Mouse (Mus musculus) liver, adult (tissue): Measurements from ENCODE around the gene Cdh5.

Source experiments
- GATA4 ChIP-seq: IDR thresholded peaks from 2 replicates; pipeline ENCODE4 v1.6.1; 2014; ENCODE audit warnings: mild to moderate bottlenecking, low read length; ENCODE audit not compliant: insufficient replicate concordance

The Cdh5 gene

GRCm38 (mm10) chr8:104147947-104148346, 46.5 kb downstream of the Cdh5 start:
- TF ChIP-seq GATA4, result no peak

DNA sequence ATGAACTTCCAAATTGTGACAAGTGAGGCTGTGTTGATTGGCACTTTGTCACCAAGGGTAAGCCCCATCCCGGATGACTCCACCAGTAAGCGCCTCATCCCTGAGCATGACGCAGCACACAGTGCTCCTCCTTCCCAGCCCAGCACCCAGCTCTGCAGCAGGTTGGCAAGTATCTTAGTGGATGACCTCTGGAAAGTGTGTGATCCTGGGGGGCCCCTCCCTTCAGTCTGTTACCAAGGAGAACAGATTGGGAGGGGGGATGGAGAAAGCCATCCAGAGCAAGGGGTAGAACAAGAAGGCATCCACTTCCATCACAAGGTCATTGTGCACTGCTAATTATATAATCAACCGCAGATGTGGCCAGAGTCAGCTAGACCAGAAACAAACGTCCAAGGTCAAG, 59.3 kb downstream of the Cdh5 start:
- no peak for TF ChIP-seq GATA4

GRCm38 (mm10) chr8:104169461-104169860, 68.0 kb downstream of the Cdh5 start:
- TF ChIP-seq GATA4, result no peak

DNA sequence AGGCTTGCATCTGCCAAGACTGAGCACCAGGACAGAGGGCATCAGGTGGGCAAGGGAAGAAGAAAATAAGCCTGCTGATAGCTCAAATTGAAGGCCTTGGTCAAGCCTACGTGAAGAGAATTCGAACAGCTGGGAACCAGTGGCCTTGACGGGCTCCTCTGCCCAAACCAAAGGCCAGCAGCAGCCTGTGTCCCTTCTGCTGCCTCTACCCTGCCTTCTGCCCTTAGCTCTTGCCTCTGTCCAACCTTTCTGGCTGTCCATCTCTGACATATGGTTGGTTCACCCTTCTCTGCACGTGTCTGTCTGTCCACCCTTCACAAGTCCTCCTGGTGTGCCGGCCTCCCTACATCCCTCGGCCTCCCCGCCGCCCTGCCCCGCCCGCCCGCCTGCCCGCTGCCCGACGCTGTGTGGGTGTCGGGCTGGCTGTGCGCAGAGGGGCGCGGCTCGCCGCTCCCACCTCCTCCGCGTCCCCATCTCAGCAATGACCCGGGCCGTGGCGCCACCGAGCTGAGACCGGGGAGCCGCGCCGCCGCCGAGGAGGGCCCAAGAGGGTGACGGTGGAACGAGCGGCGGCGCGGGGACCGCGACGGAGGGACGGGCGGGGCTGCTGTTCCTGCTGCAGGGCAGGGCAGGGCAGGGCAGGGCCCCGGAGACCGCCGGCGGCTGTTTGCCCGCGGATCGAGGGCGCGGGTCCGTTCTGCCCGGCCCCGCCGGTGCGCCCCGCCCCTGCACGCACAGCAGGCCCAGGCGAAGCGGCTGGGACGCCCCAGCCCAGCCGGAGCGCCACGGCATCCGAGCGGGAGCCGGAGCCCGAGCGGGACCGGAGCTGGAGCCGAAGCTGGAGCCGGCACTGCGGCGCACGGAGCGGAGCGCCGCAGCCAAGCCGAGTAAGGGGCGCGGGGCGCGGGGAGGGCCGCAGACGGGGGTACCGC, 69.0 kb downstream of the Cdh5 start, which contains the start of gene Bean1:
Gene Bean1 (plus strand): TSS at position 325 of the 932 bp plus-strand sequence.
- TF ChIP-seq GATA4, result no peak

DNA sequence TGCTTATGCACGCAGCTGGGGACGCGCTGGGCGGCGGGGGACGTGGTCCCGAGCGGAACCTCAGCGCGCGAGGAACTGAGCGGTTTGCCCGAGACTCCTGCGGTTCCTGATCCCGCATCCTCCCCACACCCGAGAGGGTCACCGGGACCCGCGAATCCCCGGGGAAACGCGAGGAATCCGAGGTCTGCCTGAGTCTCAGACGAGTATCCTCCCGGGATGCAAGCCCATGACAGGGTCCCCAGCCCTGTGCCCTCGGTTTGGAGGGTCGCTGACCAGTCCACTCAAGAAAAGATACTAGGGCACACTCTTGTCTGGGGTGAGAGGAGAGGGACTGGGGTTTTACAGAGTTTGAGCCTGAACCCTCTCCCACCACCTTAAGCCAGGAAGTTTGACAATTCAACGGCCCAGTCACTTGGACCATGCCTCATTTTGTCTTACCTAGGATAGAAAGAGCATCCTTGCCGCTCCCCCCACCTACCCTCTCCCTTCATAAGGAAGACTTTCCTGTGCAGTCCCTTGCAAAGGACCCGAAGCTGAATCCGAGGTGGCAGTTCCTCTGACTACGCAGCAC, 69.7 kb downstream of the Cdh5 start:
- no peak for TF ChIP-seq GATA4

DNA sequence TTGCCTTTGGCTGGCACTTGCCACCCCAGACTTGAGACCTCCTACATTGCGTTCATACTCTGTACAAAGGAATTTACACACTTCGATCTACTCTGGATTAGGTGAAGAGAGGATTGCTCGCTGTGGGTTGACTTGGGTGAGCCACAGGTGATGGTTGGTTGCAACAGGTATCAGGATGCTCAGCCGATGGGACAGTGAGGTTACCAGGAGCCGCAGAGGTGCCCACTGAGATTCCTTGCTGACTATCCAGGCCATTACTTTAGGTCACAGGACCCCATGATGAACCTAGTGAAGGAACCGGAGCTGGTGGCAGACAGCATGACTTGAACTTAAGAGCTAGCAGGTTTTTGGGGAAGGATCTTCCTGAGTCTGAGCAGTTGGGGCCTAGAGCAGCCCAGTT, 71.0 kb downstream of the Cdh5 start:
- TF ChIP-seq GATA4, result no peak

DNA sequence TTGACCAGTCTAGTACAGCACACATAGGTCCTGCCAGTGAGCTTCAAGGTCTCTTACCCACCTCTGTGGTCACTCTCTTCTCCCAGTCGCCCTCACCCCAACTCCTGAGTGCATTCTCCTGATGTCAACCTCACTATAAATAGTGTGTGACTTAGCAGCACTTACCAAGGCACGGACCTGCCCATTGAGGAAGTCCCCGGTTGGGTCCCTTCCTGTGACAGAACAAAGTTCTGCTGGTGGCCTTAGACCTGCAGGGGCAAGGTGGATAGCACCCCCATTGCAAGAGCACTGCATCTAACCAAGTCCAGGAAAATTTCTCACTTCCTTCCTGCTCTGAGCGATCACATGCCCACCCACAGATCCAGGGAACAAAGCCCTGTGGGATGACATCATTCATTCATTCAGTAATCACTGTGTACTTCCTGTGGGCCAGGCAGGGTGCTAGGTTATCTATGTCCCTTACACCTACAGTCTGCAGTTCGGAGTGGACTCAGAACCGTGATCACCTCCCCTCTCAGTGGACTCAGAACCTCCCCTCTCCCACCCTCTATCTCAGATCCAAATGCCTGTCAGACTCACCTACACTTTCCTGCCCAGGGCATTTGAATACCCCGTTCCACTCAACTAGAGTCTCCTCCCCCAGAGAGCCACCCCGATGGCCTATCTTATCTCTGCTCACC, 74.6 kb downstream of the Cdh5 start:
- no peak for TF ChIP-seq GATA4

DNA sequence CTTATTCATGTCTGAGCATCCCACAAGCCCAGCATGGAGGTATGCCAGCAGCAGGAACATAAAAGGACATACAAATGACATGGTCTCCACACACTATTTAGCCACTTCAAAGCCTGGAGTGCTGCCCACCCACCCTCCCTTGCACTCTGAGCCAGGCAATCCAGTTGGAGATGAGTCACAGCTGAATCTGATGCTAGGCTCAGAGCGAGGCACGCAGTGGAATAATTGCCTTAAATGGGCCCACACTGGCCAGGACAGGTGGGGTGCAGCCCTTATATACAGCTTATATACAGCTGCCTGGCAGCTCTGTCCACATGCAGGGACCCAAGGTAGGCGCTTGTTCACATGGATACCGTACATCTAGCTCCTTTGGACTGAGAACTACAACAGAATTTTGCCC, 75.6 kb downstream of the Cdh5 start:
- TF ChIP-seq GATA4, result no peak

GRCm38 (mm10) chr8:104184905-104185304, 83.5 kb downstream of the Cdh5 start:
- TF ChIP-seq GATA4, result no peak

- no peak for TF ChIP-seq GATA4
Measured at GRCm38 (mm10) chr8:104186827-104187226, 85.4 kb downstream of the Cdh5 start.

DNA sequence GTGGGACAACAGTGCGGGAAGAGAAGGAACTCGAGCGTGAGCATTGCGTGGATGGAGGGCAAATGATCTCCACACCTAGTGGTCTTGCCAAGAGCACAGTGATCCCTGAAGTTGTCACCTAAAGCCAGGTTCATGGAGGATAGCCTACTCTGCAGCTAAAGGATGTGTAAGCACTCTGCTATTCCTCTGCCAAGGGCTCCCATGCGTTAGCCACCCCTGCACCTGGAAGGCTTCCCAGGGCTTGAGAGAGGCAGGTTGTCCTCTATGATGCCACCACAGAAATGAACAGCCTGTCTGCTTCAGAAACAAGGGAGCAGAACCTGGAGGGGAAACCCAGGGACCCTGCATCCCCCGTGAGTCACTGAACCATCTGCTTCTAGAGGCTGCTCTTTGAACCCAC, 86.2 kb downstream of the Cdh5 start:
- no peak for TF ChIP-seq GATA4

DNA sequence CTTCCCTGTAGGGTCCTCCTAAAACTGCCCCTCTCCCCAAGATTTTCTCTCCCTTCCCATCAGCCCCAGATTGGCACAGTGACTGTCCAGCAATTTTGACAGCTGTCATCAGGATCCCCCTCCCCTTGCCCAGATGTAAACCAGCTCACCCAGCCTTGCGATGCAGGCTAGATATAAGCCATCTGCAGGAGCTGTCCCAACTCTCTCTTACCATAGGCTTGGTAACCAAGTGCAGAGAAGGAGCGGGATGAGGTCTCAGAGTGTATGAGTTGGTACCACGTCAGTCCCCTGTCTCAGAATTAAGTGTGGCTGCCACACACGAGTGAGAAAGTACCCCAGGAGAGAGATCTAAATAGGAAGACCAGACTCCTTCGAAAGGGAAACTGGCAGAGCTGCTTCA, 87.0 kb downstream of the Cdh5 start:
- TF ChIP-seq GATA4, result no peak

- no peak for TF ChIP-seq GATA4
Measured at GRCm38 (mm10) chr8:104190777-104191468, 89.5 kb downstream of the Cdh5 start.

DNA sequence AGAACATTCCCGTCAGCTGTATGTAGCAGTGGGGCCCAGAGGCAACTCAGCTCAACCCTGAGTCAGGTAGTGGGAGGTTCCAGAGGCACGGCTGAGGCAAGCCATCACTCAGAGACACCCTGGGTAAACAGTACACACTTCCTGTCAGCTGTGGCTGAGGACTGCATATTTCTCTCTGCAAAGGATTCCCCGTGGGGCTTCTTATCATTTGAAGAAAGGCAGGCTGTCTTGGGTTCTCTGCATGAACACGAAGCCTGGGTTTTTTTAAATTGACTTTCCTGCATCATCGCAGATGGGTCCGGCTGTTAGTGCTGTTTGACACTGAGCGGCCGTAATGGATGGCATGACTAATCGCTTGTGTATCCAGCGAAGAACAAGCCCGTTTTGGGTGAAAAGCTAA, 90.1 kb downstream of the Cdh5 start:
- no peak for TF ChIP-seq GATA4
